ENCODE assay signal across 7 mouse cellular contexts in genomic region chr6:108426789-108427188, GRCm38 (mm10).
DNase-seq lines count a peak whose midpoint lies in the region; ATAC-seq lines count a peak whose summit lies in the region.

No protein-coding gene starts in this region.

- no peak overlapping the region for H3K9ac ChIP-seq in embryonic facial prominence, embryonic 12.5 days
- no peak overlapping the region for H3K9ac ChIP-seq in limb, embryonic 12.5 days (replicated peaks)
- no peak overlapping the region for H3K9ac ChIP-seq in midbrain, embryonic 14.5 days (replicated peaks; ENCODE audit: low read length)

- H3K27me3 ChIP-seq in embryonic facial prominence, embryonic 12.5 days = no peaks in the 10 kb centered on the region
- H3K27me3 ChIP-seq in limb, embryonic 12.5 days = no peaks in the 10 kb centered on the region
- H3K27me3 ChIP-seq in midbrain, embryonic 14.5 days (ENCODE audit: control insufficient read depth, insufficient read depth, low read length) = no peaks in the 10 kb centered on the region

- no peak overlapping the region for H3K4me2 ChIP-seq in embryonic facial prominence, embryonic 12.5 days (replicated peaks)
- H3K4me2 ChIP-seq in limb, embryonic 12.5 days = no peak overlapping the region
- H3K4me2 ChIP-seq in midbrain, embryonic 14.5 days (ENCODE audit: low read length) = peak overlapping the region; percentile 35

- DNase-seq in adrenal gland, postnatal 14 days = peak; percentile 94
- DNase-seq in heart, adult 8-10 months (ENCODE audit: low spot score) = peak; percentile 90
- peak; percentile 95 to 97 for DNase-seq in kidney, adult 8-10 months
- DNase-seq in midbrain, embryonic 14.5 days = peak; percentile 86
- DNase-seq in spleen, adult 12 weeks (ENCODE audit: low spot score) = peak; percentile 8

- 14% methylated on average over 10 of the region's 10 CpGs for WGBS in embryonic facial prominence, embryonic 12.5 days
- WGBS in limb, embryonic 12.5 days = 15% methylated on average over 10 of the region's 10 CpGs
- 13% methylated on average over 10 of the region's 10 CpGs for WGBS in midbrain, embryonic 14.5 days

- peaks cover 14% of the 10 kb centered on the region for H3K4me1 ChIP-seq in embryonic facial prominence, embryonic 12.5 days
- peaks cover 23% of the 10 kb centered on the region for H3K4me1 ChIP-seq in limb, embryonic 12.5 days (replicated peaks)
- H3K4me1 ChIP-seq in midbrain, embryonic 14.5 days (ENCODE audit: control insufficient read depth, insufficient read depth, low read length) = peaks cover 18% of the 10 kb centered on the region; the same call in 1 of the 2 replicates

- no peaks in the 10 kb centered on the region for H3K36me3 ChIP-seq in embryonic facial prominence, embryonic 12.5 days
- H3K36me3 ChIP-seq in limb, embryonic 12.5 days = no peaks in the 10 kb centered on the region
- no peaks in the 10 kb centered on the region for H3K36me3 ChIP-seq in midbrain, embryonic 14.5 days (ENCODE audit: control insufficient read depth, insufficient read depth, low read length)

- peak; percentile 70 for ATAC-seq in embryonic facial prominence, embryonic 12.5 days (ENCODE audit: insufficient number of reproducible peaks, insufficient read depth, low FRiP score, low TSS enrichment)
- ATAC-seq in limb, embryonic 12.5 days (ENCODE audit: insufficient number of reproducible peaks, insufficient read depth, low FRiP score, low TSS enrichment, low read depth) = peak; percentile 61
- peak; percentile 74; the same call in 1 of the 2 replicates for ATAC-seq in midbrain, embryonic 14.5 days (ENCODE audit: low FRiP score, low TSS enrichment)

- no peaks in the 10 kb centered on the region for H3K9me3 ChIP-seq in embryonic facial prominence, embryonic 12.5 days
- H3K9me3 ChIP-seq in limb, embryonic 12.5 days = no peaks in the 10 kb centered on the region
- no peaks in the 10 kb centered on the region for H3K9me3 ChIP-seq in midbrain, embryonic 14.5 days (ENCODE audit: control insufficient read depth, low read length)

- H3K27ac ChIP-seq in embryonic facial prominence, embryonic 12.5 days = no peak overlapping the region
- 0 out of 2 replicates have a peak overlapping the region, but pooled peaks have one; percentile 31 for H3K27ac ChIP-seq in limb, embryonic 12.5 days
- peak overlapping the region; percentile 37; the same call in 1 of the 2 replicates for H3K27ac ChIP-seq in midbrain, embryonic 14.5 days (replicated peaks; ENCODE audit: low read depth, low read length)

- no peak overlapping the region for H3K4me3 ChIP-seq in embryonic facial prominence, embryonic 12.5 days
- H3K4me3 ChIP-seq in limb, embryonic 12.5 days (replicated peaks) = no peak overlapping the region
- no peak overlapping the region for H3K4me3 ChIP-seq in midbrain, embryonic 14.5 days (replicated peaks; ENCODE audit: low read depth, low read length)

Comparison
In these comparisons a context has a peak if more than half of its experiments do, and no peak if none do; other contexts are left out.
1. DNase-seq: peak in every context shown above with its lines; median percentile 96 in kidney, adult 8-10 months; 94 in adrenal gland, postnatal 14 days; 90 in heart, adult 8-10 months; 86 in midbrain, embryonic 14.5 days; 8 in spleen, adult 12 weeks.